Mouse (Mus musculus): ENCODE measurements around the gene Tmprss4.

The Tmprss4 gene

DNA sequence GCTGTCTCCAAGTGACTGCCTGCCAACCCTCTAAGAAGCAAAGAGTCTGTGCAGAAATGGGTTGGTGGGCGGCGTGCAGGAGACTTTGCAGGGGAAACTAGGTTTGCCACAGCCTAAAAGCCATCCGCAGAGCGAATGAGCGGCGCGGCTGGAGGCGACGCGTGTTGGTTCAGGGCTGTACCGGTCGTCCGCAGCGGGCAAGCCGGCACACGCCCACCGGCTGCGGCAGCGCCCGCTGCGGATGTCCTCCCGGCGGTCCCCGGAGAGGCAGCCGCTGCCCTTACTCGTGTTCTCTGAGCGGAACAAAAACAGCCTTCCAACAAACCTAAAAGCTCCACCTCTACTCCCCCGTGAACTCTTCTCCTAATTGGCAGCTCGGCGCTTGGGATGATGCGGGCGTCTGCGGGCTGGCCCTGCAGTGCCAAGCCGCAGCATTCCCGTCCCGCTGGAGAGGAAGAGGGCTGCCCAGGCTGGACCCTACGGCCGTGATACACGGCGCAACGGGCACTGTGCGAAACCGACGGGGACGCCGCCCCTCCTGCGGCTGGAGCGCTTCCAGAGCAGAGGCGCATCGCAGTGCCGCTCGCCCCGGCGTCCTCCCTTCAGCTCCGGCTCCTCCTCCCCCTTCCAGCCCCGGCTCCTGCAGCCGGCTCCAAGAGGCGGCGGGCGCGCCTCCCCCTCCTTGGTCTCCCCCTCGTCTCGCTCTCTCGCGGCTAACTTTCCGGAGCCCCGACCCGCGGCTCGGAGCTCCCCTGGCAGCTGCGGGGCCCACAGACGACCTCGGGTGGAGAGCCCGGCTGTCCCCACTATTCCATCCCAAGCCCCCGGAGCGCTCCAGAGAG is 65.5 kb downstream of the Tmprss4 start, which contains the start of gene Scn4b:
TSS of gene Scn4b (plus strand) at position 205 of the 842 bp plus-strand sequence.
- in situ Hi-C loops (cut with MseI, MboI), result loop anchor here in 1 of 2 experiments (10.0 kb wide), 1 partner anchor 114 kb away; no protein-coding TSS in a partner anchor

DNA sequence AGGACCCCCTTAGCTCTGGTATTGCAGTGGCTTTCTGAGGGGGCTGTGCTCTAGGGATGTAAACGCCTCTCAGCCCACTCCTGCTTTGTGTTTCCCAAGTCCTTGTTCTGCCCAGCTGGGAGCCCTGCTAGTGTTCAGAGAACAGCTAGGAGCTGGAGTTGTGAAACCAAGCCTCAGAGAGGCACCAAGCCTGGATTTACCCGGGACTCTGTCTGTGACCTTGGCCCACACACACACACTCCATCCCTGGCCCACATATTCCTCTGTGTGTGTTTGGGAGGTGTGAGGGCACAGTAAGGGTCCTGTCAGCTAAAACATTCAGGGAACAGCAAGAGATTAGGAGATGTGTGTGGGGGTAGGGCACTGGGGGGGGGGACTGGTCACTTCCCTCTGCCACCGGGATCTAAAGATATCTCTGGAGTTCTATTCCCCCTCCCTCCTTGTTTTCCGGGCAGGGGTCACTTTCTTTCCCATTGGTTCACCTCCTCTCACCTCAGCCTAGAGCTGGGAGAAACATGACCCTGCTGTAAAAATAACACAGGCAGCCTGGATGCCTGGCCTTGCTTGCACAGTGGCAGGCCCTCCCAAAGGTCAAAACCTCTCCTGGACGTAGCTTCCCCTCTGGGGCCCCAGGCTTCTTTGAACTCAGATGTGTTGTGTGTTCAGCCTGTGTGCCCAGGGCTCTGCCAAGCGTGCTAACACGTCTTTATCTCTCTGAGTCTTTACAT is 67.3 kb downstream of the Tmprss4 start:
- in situ Hi-C loops (cut with MseI, MboI), result loop anchor here in 1 of 2 experiments (10.0 kb wide), 1 partner anchor 112 kb away; no protein-coding TSS in a partner anchor

DNA sequence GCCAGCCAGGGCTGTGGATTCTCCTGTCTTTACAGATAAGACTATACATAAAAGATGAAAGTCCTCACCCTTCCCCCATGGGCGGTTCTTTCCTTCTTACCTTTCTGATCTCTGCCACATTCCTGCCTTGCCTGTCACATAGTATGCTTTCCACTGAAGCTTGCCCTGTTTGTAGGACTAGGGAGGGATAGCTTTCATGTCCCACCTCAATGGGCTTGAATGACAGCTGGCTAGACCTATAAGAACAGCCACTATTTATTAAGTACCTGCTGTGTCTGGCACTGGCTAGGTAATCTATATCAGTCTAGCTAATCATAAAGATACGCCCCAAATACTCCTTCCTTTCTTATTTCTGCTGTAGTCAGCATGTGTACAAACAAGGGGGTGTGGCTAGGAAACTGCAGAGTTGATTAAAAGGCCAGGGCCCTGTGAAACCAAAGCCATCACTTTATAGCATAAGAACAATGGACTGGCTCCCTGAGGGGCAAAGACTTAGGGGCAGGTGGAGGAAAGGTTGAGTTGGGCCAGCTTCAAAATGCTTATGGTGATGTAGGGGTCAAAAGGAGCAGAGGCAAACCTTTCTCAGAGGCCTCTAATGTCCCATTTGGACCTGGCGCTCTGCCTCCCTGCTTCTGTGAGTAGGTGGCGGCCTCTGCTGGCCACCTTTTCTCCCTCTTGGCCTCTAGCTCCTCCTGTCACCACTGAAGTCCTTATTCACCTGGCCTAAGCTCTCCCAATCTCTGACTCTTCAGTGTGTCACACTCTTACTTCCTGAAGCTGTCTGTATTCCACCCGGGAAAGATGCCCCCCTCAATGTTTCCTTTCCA is 70.2 kb downstream of the Tmprss4 start:
- in situ Hi-C loops (cut with MseI, MboI), result loop anchor here in 1 of 2 experiments (10.0 kb wide), 1 partner anchor 109 kb away; no protein-coding TSS in a partner anchor

DNA sequence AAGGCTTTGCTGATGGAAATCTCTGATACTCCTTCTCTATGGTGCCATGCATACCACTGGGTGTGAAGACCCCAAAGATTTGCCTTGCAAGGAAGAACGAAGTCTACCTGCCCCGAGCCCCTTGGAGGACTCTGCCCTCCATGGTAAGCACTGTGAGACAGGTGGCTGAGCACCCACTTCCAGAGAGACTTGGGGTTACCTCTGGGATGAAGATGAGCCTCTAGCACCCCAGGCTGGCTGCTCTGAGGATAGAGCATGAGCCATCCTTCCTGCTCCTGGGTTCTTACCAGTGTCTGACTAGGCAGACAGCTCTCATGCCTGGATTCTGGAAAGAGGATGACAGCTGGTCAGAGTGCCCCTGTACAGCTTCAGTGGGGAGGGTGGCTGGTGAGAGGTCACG is 73.8 kb downstream of the Tmprss4 start:
- in situ Hi-C loops (cut with MseI, MboI), result loop anchor here in 1 of 2 experiments (10.0 kb wide), 1 partner anchor 105 kb away; no protein-coding TSS in a partner anchor

DNA sequence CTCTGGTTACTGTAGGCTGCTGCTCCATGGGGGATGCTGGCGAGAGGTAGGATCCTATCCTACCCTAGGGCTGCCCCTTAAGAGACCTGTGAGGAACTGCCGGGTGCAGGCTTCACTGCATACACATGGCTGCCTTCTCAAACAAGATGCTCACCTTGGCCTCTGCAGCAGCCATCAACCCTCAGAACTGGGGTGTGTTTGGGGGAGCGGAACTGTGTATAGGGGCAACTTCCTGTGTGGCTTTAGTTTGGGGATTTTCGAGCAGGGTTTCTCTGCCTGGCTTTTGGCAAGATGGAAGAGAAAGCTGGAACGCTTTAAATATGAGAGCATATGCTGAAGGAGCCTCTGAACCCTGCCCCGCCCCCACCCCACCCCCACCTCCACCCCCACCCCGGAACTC is 77.0 kb downstream of the Tmprss4 start:
- in situ Hi-C loops (cut with MseI, MboI), result no loop called here

DNA sequence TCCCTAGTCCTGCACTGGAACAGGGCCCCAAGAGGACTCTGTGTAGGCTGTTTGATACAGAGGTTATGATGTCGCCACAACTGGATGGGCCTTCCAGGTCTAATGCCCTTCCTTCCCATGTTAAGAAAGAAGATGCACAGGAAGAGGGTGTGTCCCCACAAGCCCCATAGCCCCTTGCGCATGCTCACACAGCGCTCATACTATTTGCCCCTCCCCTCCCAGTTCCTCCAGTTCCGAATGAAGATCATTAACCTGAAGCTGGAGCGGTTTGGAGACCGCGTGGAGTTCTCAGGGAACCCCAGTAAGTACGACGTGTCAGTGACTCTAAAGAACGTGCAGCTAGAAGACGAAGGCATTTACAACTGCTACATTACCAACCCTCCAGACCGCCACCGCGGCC is 78.7 kb downstream of the Tmprss4 start:
- in situ Hi-C loops (cut with MseI, MboI), result no loop called here
